Mouse (Mus musculus) hindbrain, embryonic 11.5 days (tissue): ENCODE data around the gene Mesp2. TPM values are rescaled to one million over a fixed set of nuclear protein-coding genes. Genes with fewer than 3 reads are reported as not detected.

Experiments used
- ATAC-seq: fragments of 200-750 bp; cut with Nextera tagmentation; 2 replicates; pipeline ENCODE4 v1.8.0; 2017; ENCODE audit warnings: mild to moderate bottlenecking, moderate TSS enrichment, moderate library complexity; ENCODE audit not compliant: low FRiP score
- DNase-seq: peaks from one replicate; pipeline ENCODE4 v3.0.0-alpha.2; 2015; ENCODE audit warnings: low spot score
- H3K27ac ChIP-seq: fragments of 300-500 bp; sonication (generic); 2 replicates; pipeline ENCODE4 v1.5.1; 2014; ENCODE audit warnings: mild to moderate bottlenecking, low read depth, low read length
- H3K27me3 ChIP-seq: fragments of 300-500 bp; sonication (generic); 2 replicates; pipeline ENCODE4 v1.6.1; 2014; ENCODE audit warnings: mild to moderate bottlenecking, low read length, moderate library complexity, mixed read lengths; ENCODE audit not compliant: control insufficient read depth, insufficient read depth
- H3K36me3 ChIP-seq: fragments of 300-500 bp; sonication (generic); 2 replicates; pipeline ENCODE4 v1.6.1; 2014; ENCODE audit warnings: mild to moderate bottlenecking, low read length, moderate library complexity, mixed read lengths; ENCODE audit not compliant: control insufficient read depth, insufficient read depth
- H3K4me1 ChIP-seq: fragments of 300-500 bp; sonication (generic); replicated peaks from 2 replicates; pipeline ENCODE4 v1.6.1; 2014; ENCODE audit warnings: low read length, mixed read lengths; ENCODE audit not compliant: control insufficient read depth, insufficient read depth
- H3K4me2 ChIP-seq: fragments of 300-500 bp; sonication (generic); replicated peaks from 2 replicates; pipeline ENCODE4 v1.6.1; 2014; ENCODE audit warnings: mild to moderate bottlenecking, low read depth, low read length
- H3K4me3 ChIP-seq: fragments of 300-500 bp; sonication (generic); 2 replicates; pipeline ENCODE4 v1.5.1; 2014; ENCODE audit warnings: low read depth, low read length
- H3K9ac ChIP-seq: fragments of 300-500 bp; sonication (generic); 2 replicates; pipeline ENCODE4 v1.6.1; 2014; ENCODE audit warnings: low read depth, low read length
- H3K9me3 ChIP-seq: fragments of 300-500 bp; sonication (generic); 2 replicates; pipeline ENCODE4 v1.6.1; 2016; ENCODE audit warnings: low read length; ENCODE audit not compliant: control insufficient read depth
- WGBS: fragments of 180-500 bp; shearing (Covaris S2); extraction: QIAGEN DNeasy Blood & Tissue Kit; methylation state at CpG from one replicate; pipeline ENCODE4 v1.1.7; 2014; 5-methylcytosine and 5-hydroxymethylcytosine counted together
- polyA plus RNA-seq: library from polyadenylated mRNA; unstranded; fragments of >200 nt; fragmentation: Nextera tagmentation; extraction: Ambion mirVana; gene quantifications from 2 replicates; pipeline ENCODE4 v1.2.1, GENCODE M21; 2014

The Mesp2 gene
- polyA plus RNA-seq, 1 experiment from 2014 or later: 0.42 TPM

GRCm38 (mm10) chr7:79822092-79822695 lies 11.7 kb downstream of the Mesp2 start:
- Histone ChIP-seq H3K36me3 (no peaks in the 10 kb centered on the region), H3K27me3 (no peaks in the 10 kb centered on the region), H3K27ac (no peak overlapping the region), H3K9me3 (no peaks in the 10 kb centered on the region; the same call in 1 of the 2 replicates), H3K9ac (no peak overlapping the region), H3K4me2 (no peak overlapping the region), H3K4me3 (no peak overlapping the region), H3K4me1 (no peaks in the 10 kb centered on the region)
- DNase-seq: no peak
- WGBS: 92% methylated on average over 12 of the region's 12 CpGs
- ATAC-seq: no peak

DNA sequence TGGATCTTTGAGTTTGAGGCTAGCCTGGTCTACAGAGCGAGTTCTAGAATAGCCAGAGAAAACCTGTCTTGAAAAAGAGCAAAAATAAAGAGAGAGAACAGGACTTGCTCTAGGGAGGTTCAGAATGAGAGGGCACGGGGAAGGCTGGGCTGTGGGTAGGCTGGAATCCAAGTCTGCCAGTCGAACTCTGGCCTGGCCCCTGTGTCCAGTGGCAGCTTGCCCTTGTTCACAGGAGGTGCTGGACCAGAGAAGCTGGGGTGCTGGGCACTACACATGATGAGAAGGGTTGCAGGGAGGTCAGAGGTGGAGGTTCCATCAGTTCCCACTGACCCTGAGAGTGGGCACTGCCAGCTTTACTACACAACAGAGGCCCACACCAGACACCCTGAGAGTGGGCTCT lies 17.8 kb downstream of the Mesp2 start:
- Histone ChIP-seq H3K9me3 (no peaks in the 10 kb centered on the region; the same call in 1 of the 2 replicates), H3K4me3 (no peak overlapping the region), H3K4me1 (no peaks in the 10 kb centered on the region), H3K27ac (no peak overlapping the region), H3K36me3 (no peaks in the 10 kb centered on the region), H3K9ac (no peak overlapping the region), H3K27me3 (no peaks in the 10 kb centered on the region), H3K4me2 (no peak overlapping the region)
- DNase-seq (no peak), ATAC-seq (no peak)
- 85% methylated on average over 3 of the region's 3 CpGs for WGBS

DNA sequence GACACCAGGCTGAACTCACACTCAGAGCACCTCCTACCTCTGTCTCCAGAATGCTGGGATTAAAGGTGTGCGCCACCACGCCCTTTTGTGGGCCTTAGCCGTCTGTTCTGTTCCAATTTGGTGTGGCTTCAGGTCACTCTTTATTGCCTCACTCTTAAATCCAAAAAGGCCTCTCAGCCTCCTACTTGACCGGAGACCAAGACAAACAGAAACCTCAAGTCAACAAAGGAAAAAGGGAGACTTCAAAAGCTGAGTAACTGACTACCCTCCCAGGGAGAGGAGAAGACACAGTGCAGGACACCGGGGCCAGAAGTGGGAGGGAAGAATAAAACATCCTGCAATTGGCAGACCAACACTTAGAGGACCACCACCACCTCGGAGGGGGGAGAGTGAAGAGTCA lies 20.6 kb downstream of the Mesp2 start:
- H3K9ac ChIP-seq: no peak overlapping the region
- no peaks in the 10 kb centered on the region for H3K4me1 ChIP-seq
- H3K36me3 ChIP-seq: no peaks in the 10 kb centered on the region
- ATAC-seq (no peak), DNase-seq (no peak)
- no peak overlapping the region for H3K4me3 ChIP-seq
- no peaks in the 10 kb centered on the region for H3K9me3 ChIP-seq
- no peak overlapping the region for H3K27ac ChIP-seq
- H3K4me2 ChIP-seq: no peak overlapping the region
- 77% methylated on average over 6 of the region's 6 CpGs for WGBS
- no peaks in the 10 kb centered on the region for H3K27me3 ChIP-seq

DNA sequence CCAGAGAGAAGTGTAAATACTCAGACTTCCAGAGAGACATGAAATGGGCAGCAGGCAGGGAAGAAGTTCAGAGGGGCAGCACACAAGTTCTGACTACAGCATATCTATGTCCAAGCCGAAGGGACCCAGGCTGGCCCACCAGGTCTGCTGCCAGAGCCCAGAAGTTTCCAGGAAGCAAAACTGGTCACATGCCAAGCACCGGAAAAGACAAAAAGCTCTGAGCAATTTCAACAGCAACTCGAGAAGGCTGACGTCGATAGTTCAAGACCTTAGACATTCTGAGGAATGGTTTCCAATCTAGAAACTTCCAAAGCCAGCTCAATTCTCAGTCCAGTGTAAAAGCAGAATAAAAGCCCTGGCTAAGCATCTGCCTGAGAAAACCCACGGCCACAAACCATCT lies 21.1 kb downstream of the Mesp2 start:
- WGBS: 83% methylated on average over 6 of the region's 6 CpGs
- ATAC-seq: no peak
- H3K27me3 ChIP-seq: no peaks in the 10 kb centered on the region

GRCm38 (mm10) chr7:79832980-79833379 lies 22.5 kb downstream of the Mesp2 start:
- ATAC-seq (no peak), DNase-seq (no peak)
- Histone ChIP-seq H3K27me3 (no peaks in the 10 kb centered on the region), H3K9ac (no peak overlapping the region), H3K4me1 (no peaks in the 10 kb centered on the region), H3K4me2 (no peak overlapping the region), H3K27ac (no peak overlapping the region), H3K36me3 (no peaks in the 10 kb centered on the region), H3K4me3 (no peak overlapping the region), H3K9me3 (no peaks in the 10 kb centered on the region)

More for the DNA sequence above, 21.1 kb downstream of the Mesp2 start:
- H3K27ac ChIP-seq: no peak overlapping the region
- DNase-seq: no peak
- H3K9ac ChIP-seq: no peak overlapping the region
- H3K4me2 ChIP-seq: no peak overlapping the region
- H3K36me3 ChIP-seq: no peaks in the 10 kb centered on the region
- no peak overlapping the region for H3K4me3 ChIP-seq
- H3K4me1 ChIP-seq: no peaks in the 10 kb centered on the region
- no peaks in the 10 kb centered on the region for H3K9me3 ChIP-seq

- Histone ChIP-seq H3K36me3 (no peaks in the 10 kb centered on the region), H3K9ac (no peak overlapping the region), H3K27ac (no peak overlapping the region), H3K4me1 (no peaks in the 10 kb centered on the region), H3K9me3 (no peaks in the 10 kb centered on the region), H3K4me3 (no peak overlapping the region), H3K4me2 (no peak overlapping the region), H3K27me3 (no peaks in the 10 kb centered on the region)
- no peak for ATAC-seq
- DNase-seq: no peak
- WGBS: 95% methylated on average over 6 of the region's 6 CpGs
These were observed 24.7 kb downstream of the Mesp2 start for GRCm38 (mm10) chr7:79835196-79835595.

DNA sequence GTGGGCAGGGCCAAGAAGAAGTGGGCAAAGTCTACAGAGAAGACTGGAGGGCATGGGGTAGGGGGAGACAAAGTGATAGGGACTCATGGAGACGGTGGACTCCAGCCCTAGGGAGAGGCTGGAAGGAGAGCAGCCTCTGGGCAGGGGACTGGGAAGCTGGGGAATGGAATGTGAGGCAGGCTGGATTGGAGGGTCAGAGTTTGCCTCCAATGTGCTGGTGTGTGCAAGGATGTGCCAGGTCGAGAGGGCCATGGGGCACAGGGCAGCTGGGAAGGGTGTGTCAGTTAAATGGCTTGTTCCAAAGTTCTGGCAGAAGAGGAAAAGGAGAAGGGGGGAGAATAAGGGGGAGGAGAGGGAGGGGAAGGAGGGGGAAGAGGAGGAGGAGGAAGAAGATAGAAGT lies 26.7 kb downstream of the Mesp2 start:
- H3K9ac ChIP-seq: no peak overlapping the region
- DNase-seq: no peak
- ATAC-seq: no peak
- H3K27me3 ChIP-seq: no peaks in the 10 kb centered on the region
- no peaks in the 10 kb centered on the region for H3K4me1 ChIP-seq
- H3K27ac ChIP-seq: no peak overlapping the region
- no peaks in the 10 kb centered on the region for H3K9me3 ChIP-seq
- no peak overlapping the region for H3K4me3 ChIP-seq
- no peaks in the 10 kb centered on the region for H3K36me3 ChIP-seq
- WGBS: 81% methylated on average over 2 of the region's 2 CpGs
- no peak overlapping the region for H3K4me2 ChIP-seq

DNA sequence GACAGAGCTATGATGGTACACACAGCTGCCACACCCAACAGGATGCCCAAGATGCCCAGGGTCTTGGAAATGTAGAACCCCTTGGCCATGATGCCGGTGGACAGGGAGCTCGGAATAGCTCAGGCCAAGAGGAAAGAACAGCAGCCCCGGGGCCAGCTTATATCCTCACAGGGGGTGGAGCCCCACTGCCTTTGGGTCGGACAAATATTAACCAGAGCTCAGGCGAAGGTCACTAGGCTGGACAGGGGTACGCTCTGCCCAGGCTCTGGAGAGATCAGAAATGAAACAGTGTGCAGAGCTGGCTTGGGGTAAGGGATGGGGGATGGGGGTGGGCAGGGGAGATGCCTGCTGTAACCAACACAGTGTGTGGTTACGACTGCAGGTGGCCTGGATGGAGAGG lies 31.6 kb downstream of the Mesp2 start:
- Histone ChIP-seq H3K9ac (no peak overlapping the region), H3K27ac (no peak overlapping the region), H3K4me2 (no peak overlapping the region), H3K4me1 (no peaks in the 10 kb centered on the region), H3K4me3 (no peak overlapping the region), H3K27me3 (no peaks in the 10 kb centered on the region), H3K9me3 (no peaks in the 10 kb centered on the region), H3K36me3 (no peaks in the 10 kb centered on the region)
- ATAC-seq (no peak), DNase-seq (no peak)
- WGBS: 57% methylated on average over 7 of the region's 7 CpGs

GRCm38 (mm10) chr7:79844090-79844802 lies 33.7 kb downstream of the Mesp2 start:
- Histone ChIP-seq H3K4me2 (no peak overlapping the region), H3K36me3 (no peaks in the 10 kb centered on the region), H3K27ac (no peak overlapping the region), H3K4me3 (no peak overlapping the region), H3K9me3 (no peaks in the 10 kb centered on the region), H3K4me1 (no peaks in the 10 kb centered on the region; the same call in 1 of the 2 replicates), H3K27me3 (peaks cover 4% of the 10 kb centered on the region; the same call in 1 of the 2 replicates), H3K9ac (no peak overlapping the region)
- WGBS: 79% methylated on average over 8 of the region's 8 CpGs
- no peak for DNase-seq
- ATAC-seq: no peak
